Mouse (Mus musculus) kidney, embryonic 15.5 days (tissue): ENCODE data around the gene Slc24a4. TPM values are rescaled to one million over a fixed set of nuclear protein-coding genes. Genes with fewer than 3 reads are reported as not detected.
"Not testable (repeated sequence)": the region's sequence is repeated elsewhere in the genome, so short reads cannot be mapped to it uniquely, and the experiment has no call there.

ENCODE experiments used
- ATAC-seq: fragments of 200-750 bp; cut with Nextera tagmentation; replicated peaks from 2 replicates; pipeline ENCODE4 v1.8.0; 2017; ENCODE audit warnings: moderate TSS enrichment; ENCODE audit not compliant: low FRiP score
- H3K27ac ChIP-seq: fragments of 300-500 bp; sonication (generic); 2 replicates; pipeline ENCODE4 v1.5.1; 2015; ENCODE audit warnings: mild to moderate bottlenecking, inconsistent platforms
- H3K27me3 ChIP-seq: fragments of 300-500 bp; sonication (generic); 2 replicates; pipeline ENCODE4 v1.6.1; 2015; ENCODE audit warnings: inconsistent platforms
- H3K36me3 ChIP-seq: fragments of 300-500 bp; sonication (generic); 2 replicates; pipeline ENCODE4 v1.6.1; 2015; ENCODE audit warnings: inconsistent platforms
- H3K4me1 ChIP-seq: fragments of 300-500 bp; sonication (generic); 2 replicates; pipeline ENCODE4 v1.6.1; 2015; ENCODE audit warnings: inconsistent platforms
- H3K4me2 ChIP-seq: fragments of 300-500 bp; sonication (generic); 2 replicates; pipeline ENCODE4 v1.6.1; 2015; ENCODE audit warnings: moderate library complexity, mild to moderate bottlenecking, inconsistent platforms
- H3K4me3 ChIP-seq: fragments of 300-500 bp; sonication (generic); replicated peaks from 2 replicates; pipeline ENCODE4 v1.5.1; 2015; ENCODE audit warnings: mild to moderate bottlenecking, inconsistent platforms
- H3K9ac ChIP-seq: fragments of 300-500 bp; sonication (generic); 2 replicates; pipeline ENCODE4 v1.6.1; 2015; ENCODE audit warnings: mild to moderate bottlenecking, inconsistent platforms
- H3K9me3 ChIP-seq: fragments of 300-500 bp; sonication (generic); replicated peaks from 2 replicates; pipeline ENCODE4 v1.6.1; 2016; ENCODE audit warnings: inconsistent platforms
- WGBS: fragments of 180-500 bp; shearing (Covaris S2); methylation state at CpG from one replicate; pipeline ENCODE4 v1.1.7; 2015; ENCODE audit warnings: mixed read lengths; 5-methylcytosine and 5-hydroxymethylcytosine counted together
- polyA plus RNA-seq: library from polyadenylated mRNA; unstranded; fragments of >200 nt; fragmentation: Nextera tagmentation; extraction: Ambion mirVana; gene quantifications from 2 replicates; pipeline ENCODE4 v1.2.1, GENCODE M21; 2015

Gene Slc24a4
- polyA plus RNA-seq, 1 experiment from 2014 or later, result 0.06 TPM

DNA sequence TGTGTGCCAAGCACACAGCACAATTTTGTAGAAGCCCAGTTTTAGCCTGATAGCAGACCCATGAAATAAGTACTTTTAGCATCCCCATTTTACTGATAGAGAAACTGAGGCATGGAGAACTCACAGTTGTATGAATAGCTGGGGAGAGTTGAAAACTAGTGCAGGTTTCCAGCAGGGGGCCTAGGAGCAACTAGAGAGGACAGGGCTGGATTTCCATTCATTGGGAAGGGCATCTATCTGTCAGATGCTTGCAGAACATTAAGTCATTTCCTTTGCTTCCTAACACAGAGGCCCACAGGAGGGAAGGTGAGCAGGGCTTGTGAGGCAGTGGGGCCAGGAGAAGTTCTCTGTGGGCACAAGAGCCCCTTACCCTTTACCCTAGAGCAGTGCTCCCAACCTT, 126.5 kb downstream of the Slc24a4 start:
- H3K9ac ChIP-seq, result no peak overlapping the region
- H3K36me3 ChIP-seq, result no peaks in the 10 kb centered on the region

DNA sequence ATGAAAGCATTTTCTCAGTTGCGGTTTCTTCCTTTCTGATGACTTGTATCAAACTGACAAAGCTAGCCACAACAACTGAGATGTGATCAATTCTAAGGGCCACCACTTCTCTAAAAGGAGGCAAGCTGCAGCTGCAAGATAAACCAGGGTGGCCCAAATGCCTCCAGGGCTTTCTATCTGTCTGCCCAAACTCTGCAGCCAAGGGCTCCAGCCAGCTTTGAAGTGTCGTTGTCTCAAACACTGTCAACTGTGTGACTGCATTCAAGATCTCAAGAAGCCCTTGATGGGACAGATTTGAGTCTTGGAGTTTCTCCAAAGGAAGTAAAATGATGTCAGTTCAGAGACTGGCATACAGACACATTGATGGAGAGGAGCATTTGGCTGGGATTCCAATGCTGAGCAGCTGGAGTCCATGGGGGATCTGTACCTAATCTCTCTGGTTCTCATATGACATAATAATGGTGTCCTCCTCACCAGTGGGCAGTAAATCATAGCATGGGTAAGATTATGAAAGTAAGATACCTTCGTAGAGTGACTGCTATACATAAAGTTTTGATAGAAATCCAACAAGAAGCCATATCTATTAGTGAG, 130.1 kb downstream of the Slc24a4 start:
- 83% methylated on average over 3 of the region's 3 CpGs for WGBS
- no peaks in the 10 kb centered on the region for H3K27me3 ChIP-seq

More for the DNA sequence above, 126.5 kb downstream of the Slc24a4 start:
- no peaks in the 10 kb centered on the region for H3K4me1 ChIP-seq
- no peak overlapping the region for H3K4me3 ChIP-seq
- no peak for ATAC-seq
- no peaks in the 10 kb centered on the region for H3K27me3 ChIP-seq
- no peaks in the 10 kb centered on the region for H3K9me3 ChIP-seq
- no peak overlapping the region for H3K27ac ChIP-seq
- no peak overlapping the region for H3K4me2 ChIP-seq

DNA sequence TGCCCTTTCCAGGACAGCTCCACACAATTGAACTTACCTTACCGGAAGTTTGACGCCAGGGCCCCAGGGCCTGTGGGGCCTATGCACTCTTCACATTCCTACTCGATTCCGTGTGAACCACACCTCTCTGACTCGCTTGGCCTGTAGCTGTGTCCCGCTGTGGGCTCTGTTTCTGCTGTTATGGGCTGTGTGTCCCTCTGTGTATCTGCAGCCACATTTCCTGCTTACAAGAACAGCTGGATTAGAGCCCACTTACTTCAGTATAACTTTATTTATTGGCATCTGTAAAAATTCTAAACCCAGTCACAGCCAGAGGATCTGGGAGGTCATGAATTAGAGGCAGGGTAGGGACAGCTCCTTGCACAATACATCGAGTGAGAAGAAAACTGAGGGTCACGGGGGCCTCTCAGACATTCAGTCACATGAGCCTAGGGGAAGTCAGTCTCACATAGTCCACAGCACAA, 133.4 kb downstream of the Slc24a4 start:
- peak; percentile 59; the same call in 1 of the 2 replicates for ATAC-seq
- Histone ChIP-seq H3K4me3 (no peak overlapping the region), H3K27me3 (no peaks in the 10 kb centered on the region), H3K36me3 (no peaks in the 10 kb centered on the region), H3K9me3 (no peaks in the 10 kb centered on the region), H3K4me1 (peaks cover 14% of the 10 kb centered on the region), H3K27ac (peak overlapping the region; percentile 60), H3K4me2 (no peak overlapping the region), H3K9ac (no peak overlapping the region)
- 24% methylated on average over 8 of the region's 8 CpGs for WGBS

More for the DNA sequence above, 130.1 kb downstream of the Slc24a4 start:
- Histone ChIP-seq H3K4me2 (no peak overlapping the region), H3K4me3 (no peak overlapping the region), H3K9me3 (no peaks in the 10 kb centered on the region), H3K9ac (no peak overlapping the region), H3K27ac (no peak overlapping the region), H3K36me3 (no peaks in the 10 kb centered on the region), H3K4me1 (peaks cover 14% of the 10 kb centered on the region)
- no peak for ATAC-seq

DNA sequence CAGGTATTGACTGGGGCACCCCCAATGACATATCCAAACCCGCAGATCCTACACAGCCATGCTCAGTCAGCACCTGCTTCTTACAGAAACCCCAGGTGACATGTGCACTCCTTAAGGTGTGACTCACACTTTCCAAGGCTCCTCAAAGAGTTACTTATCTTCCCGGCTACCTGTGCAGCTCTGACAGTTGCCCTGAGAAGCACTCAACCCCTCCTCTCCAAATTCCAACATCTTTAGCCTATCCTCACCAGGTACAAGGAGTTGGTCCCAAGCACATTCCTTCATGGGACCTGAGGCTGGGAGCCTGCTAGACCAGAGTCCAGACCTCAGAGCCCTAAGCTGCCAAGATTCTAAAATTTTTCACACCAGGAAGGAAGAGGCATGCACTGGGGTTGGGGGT, 134.3 kb downstream of the Slc24a4 start:
- ATAC-seq, result no peak

DNA sequence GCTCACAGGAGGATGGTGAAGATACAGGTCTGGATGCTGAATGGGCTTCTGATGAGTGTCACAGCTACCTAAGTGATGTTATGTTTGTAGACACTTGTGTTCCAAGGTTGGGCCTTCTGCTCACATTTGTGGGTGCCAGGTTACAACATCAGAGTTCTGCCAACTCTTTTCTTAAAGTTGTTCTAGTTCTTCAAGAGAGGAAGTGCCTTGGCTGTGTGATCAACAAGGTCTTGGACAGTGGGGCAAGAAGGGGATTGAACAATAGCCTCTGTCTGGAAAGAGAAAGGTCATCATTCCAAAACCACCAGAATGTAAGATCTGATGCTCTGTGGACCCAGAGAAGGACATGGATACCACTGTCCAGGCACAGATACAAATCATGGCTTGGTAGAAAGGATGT, 134.7 kb downstream of the Slc24a4 start:
- no peaks in the 10 kb centered on the region for H3K36me3 ChIP-seq
- no peak overlapping the region for H3K27ac ChIP-seq
- H3K9ac ChIP-seq, result no peak overlapping the region
- no peaks in the 10 kb centered on the region for H3K9me3 ChIP-seq
- H3K4me3 ChIP-seq, result no peak overlapping the region
- H3K4me1 ChIP-seq, result peaks cover 14% of the 10 kb centered on the region
- no peak overlapping the region for H3K4me2 ChIP-seq
- H3K27me3 ChIP-seq, result no peaks in the 10 kb centered on the region
- ATAC-seq, result no peak

More for the DNA sequence above, 134.3 kb downstream of the Slc24a4 start:
- 92% methylated on average over 2 of the region's 2 CpGs for WGBS
- no peak overlapping the region for H3K4me2 ChIP-seq
- H3K36me3 ChIP-seq, result no peaks in the 10 kb centered on the region
- no peaks in the 10 kb centered on the region for H3K27me3 ChIP-seq
- H3K9ac ChIP-seq, result no peak overlapping the region
- no peak overlapping the region for H3K4me3 ChIP-seq
- no peaks in the 10 kb centered on the region for H3K9me3 ChIP-seq
- H3K4me1 ChIP-seq, result peaks cover 14% of the 10 kb centered on the region
- H3K27ac ChIP-seq, result no peak overlapping the region

DNA sequence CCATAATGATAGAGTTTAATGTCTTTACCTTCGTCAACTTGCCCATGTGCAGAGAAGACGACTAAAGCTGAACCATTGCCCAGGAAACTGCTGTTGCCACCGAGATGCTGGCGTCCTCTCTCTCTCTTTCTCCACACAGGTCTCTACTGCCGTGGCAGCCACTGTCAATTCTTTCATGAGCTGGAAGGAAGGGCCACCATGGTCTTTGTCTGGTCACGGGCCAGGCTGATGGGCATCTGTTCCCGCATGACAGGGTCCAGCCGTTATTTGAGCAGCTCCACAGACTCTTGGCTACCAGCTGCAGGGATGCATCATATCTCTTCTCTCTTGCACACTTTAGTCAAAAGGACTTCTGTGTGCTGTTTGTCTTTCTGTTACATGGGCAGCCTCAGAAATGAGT, 137.9 kb downstream of the Slc24a4 start:
- Histone ChIP-seq H3K4me3 (no peak overlapping the region), H3K27ac (no peak overlapping the region), H3K36me3 (no peaks in the 10 kb centered on the region), H3K9me3 (no peaks in the 10 kb centered on the region), H3K4me2 (no peak overlapping the region), H3K4me1 (peaks cover 23% of the 10 kb centered on the region), H3K27me3 (no peaks in the 10 kb centered on the region), H3K9ac (no peak overlapping the region)
- ATAC-seq, result no peak
- WGBS, result 84% methylated on average over 8 of the region's 8 CpGs

DNA sequence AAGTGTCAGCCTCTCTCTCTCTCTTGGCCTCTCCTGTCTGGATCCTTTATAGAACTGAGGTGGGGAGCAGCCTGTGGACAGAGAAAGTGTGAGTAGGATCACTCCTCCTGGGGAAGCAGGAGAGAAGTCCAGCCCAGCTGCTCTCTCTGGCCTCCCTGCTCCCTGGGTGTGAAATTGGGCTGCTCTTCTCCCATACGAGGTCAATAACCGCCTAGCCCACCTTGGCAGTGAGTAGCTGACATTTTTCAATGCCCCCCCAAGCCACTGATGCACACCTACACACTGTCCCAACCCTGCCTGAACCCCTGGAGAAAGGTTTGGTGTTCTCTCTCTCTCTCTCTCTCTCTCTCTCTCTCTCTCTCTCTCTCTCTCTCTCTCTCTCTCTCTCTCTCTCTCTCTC, 140.6 kb downstream of the Slc24a4 start:
- Histone ChIP-seq H3K4me3 (no peak overlapping the region), H3K27me3 (no peaks in the 10 kb centered on the region), H3K27ac (no peak overlapping the region), H3K4me2 (no peak overlapping the region), H3K9me3 (no peaks in the 10 kb centered on the region), H3K9ac (no peak overlapping the region), H3K36me3 (no peaks in the 10 kb centered on the region), H3K4me1 (peaks cover 13% of the 10 kb centered on the region)
- WGBS, result 33% methylated on average over 2 of the region's 2 CpGs
- ATAC-seq, result no peak

DNA sequence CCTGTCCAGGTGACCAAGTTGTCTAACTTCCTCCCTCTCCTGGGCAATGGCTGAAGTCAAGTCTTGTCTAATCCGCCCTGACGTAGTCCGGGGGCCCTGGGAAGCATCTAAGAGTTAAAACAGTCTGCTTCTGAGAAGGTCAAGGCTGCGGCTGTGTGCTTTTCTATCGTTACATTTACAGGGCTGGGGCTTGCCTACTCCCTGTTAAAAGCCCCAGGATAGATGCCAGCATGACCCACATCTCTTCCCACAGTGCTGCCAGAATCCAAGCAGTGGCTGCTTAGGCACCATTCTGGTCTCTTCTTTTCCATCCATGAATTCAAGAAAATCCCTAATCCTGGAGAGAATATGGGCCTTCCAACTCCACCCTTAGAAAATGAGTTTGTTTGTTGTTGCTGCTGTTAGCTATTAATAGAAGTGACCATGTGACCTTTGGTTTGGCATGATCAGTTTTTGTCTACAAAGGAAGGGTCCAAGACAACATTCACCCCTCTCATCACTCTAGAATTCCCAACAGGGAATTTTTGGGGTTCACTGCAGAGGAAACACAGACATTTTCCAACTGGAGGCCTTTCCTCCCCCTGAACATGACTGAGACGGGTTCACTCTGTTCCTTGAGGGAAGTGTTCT, 142.4 kb downstream of the Slc24a4 start:
- no peak for ATAC-seq
- Histone ChIP-seq H3K27ac (no peak overlapping the region), H3K4me2 (no peak overlapping the region), H3K27me3 (no peaks in the 10 kb centered on the region), H3K9ac (no peak overlapping the region), H3K36me3 (no peaks in the 10 kb centered on the region), H3K4me1 (peaks cover 14% of the 10 kb centered on the region), H3K4me3 (no peak overlapping the region), H3K9me3 (no peaks in the 10 kb centered on the region)
- 71% methylated on average over 6 of the region's 6 CpGs for WGBS

DNA sequence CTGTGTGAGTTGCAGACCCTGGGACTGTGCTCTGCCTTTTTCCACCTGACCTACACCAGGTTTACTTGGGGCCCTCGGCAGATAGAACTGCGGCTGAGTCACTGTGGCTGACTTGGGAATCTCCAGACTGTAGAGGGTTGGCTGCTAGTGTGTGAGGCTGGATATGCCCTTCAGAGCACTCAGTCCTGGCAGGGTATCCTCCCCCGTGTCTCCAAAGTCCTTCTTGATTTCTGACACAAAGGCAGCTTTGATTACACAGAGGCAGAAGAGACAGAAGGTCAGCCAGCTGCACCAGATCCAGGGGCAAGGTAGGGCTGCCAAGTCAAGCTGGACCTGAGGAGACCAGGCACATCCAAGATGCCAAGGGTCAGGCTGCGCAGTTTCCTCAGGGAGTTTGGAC, 142.9 kb downstream of the Slc24a4 start:
- Histone ChIP-seq H3K36me3 (no peaks in the 10 kb centered on the region), H3K4me2 (no peak overlapping the region), H3K4me1 (peaks cover 16% of the 10 kb centered on the region), H3K9ac (no peak overlapping the region), H3K27me3 (no peaks in the 10 kb centered on the region), H3K9me3 (no peaks in the 10 kb centered on the region), H3K27ac (no peak overlapping the region), H3K4me3 (no peak overlapping the region)
- WGBS, result 44% methylated on average over 4 of the region's 4 CpGs
- peak; percentile 80 for ATAC-seq

DNA sequence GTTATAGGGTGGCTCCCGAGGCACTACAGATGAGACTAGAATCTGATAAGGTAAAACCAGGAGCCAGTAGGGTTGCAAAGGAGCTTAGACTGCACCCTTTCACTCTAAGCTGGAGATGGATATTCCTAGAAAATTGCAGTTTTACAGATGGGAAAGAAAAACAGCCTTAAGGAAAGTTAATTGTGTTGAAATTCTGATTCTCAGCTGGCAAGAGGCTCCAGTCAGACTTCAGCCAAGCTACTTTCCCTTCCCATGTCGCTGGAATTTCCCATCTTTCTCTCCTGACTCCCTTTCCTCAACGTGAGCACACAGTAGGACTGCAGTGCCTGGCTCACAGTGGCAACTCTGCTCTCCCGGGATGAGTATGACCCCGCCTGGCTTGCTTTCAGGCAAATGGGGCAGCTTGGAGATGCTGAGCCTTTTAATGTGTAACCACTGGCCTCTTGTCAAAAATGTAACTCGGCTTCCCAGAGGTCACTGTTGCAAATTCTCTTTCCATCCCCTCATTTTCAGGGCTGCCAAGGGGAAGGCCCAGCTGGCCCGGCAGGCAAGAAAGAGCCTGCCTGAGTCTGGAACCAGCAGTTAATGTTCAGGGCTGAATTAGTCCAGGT, 147.4 kb downstream of the Slc24a4 start:
- Histone ChIP-seq H3K4me1 (peaks cover 12% of the 10 kb centered on the region), H3K4me2 (no peak overlapping the region), H3K27ac (0 out of 2 replicates have a peak overlapping the region, but pooled peaks have one; percentile 5), H3K9me3 (no peaks in the 10 kb centered on the region), H3K36me3 (no peaks in the 10 kb centered on the region), H3K27me3 (no peaks in the 10 kb centered on the region), H3K4me3 (no peak overlapping the region), H3K9ac (no peak overlapping the region)
- no peak for ATAC-seq
- WGBS, result 50% methylated on average over 7 of the region's 7 CpGs

DNA sequence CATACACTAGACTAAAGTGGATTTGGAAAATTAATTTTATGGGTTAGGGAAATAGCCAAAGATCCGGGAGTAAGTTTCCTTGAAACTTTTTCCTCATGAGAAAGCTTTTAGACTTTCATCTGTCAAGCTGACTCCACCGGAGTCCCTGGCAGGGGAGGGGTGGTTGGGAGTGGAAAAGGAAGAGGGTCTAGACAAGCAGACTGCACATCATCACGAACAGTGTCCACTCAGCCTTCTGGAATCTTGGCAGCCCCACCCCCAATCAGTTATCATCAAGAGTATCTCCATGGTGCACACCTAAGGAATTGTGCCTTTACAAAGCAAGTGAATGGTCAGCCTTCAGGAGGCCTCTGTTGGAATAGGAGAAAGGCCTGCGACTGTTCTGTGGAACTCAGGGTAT, 151.8 kb downstream of the Slc24a4 start:
- WGBS, result 43% methylated on average over 4 of the region's 4 CpGs
- not testable (repeated sequence) for H3K4me2 ChIP-seq, H3K4me3 ChIP-seq, H3K9me3 ChIP-seq, H3K27me3 ChIP-seq, H3K36me3 ChIP-seq, H3K27ac ChIP-seq, ATAC-seq, H3K9ac ChIP-seq
- peaks cover 26% of the 10 kb centered on the region for H3K4me1 ChIP-seq

DNA sequence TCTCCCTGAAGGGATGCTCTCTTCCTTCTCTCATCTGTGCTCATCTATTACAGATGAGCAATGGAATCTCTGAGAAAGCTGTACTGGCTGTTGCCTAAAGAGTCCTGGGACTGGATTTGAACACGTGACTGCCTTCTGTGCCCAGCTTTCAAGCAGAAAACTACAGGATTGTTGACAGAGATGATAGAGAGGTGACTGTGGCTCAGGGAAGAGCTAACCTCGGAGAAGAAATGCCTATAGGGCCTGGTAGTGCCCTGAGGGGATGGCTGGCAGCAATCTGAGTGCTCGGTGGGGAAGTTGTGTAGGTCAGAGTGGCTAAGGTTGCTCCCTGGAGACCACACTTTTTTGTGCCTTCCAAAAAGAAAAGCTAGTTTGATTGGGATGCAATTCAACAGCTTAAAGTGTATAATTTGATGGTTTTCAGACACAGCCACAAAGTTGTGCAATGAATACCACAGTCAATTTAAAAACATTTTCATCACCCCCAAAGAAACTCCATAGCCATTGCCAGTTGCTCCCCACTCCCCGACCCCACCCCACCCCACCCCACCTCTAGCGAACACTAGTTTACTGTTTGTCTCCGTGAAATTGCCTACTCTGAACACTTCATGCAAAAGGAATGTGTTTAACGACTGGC, 152.5 kb downstream of the Slc24a4 start:
- ATAC-seq, result no peak
- no peak overlapping the region for H3K27ac ChIP-seq
- no peak overlapping the region for H3K9ac ChIP-seq
- no peaks in the 10 kb centered on the region for H3K9me3 ChIP-seq
- peaks cover 31% of the 10 kb centered on the region for H3K4me1 ChIP-seq
- no peaks in the 10 kb centered on the region for H3K27me3 ChIP-seq
- no peaks in the 10 kb centered on the region for H3K36me3 ChIP-seq
- H3K4me3 ChIP-seq, result no peak overlapping the region
- H3K4me2 ChIP-seq, result no peak overlapping the region
- 69% methylated on average over 7 of the region's 7 CpGs for WGBS
